Mouse (Mus musculus) right cerebral cortex, adult 2 months (tissue): ENCODE results near the gene Tepsin.

ENCODE experiments used
- DNase-seq, 2 experiments: peaks; one replicate each; pipeline ENCODE4 v3.0.0; 2021 to 2022; ENCODE audit warnings: low spot score in 2 of 2

The Tepsin gene

GRCm38 (mm10) chr11:120111033-120111432, 12.5 kb upstream of the Tepsin start:
- DNase-seq, result peak; percentile 40 to 47

- no peak for DNase-seq
These were observed 12.0 kb upstream of the Tepsin start for GRCm38 (mm10) chr11:120110554-120110953.

GRCm38 (mm10) chr11:120109558-120110210, 11.2 kb upstream of the Tepsin start:
- DNase-seq, result no peak

DNA sequence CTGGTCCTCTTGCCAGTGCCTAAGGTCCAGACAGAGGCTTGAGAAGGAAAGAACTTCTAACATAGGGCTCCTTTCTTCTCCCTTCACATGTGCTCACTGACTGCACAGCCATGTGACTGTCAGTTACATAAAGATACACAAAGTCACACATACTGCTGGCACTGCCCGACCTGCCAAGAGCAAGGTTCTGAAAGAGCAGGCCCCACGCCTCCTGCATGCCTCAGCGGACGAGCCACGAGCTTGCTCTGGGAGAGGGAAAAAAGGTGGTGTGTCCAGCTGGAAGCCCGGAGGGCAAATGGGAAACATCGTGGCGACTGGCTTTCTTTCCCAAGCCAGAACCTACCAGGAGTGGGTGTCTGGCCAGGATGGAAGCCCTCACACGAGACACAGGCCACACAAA, 9.3 kb upstream of the Tepsin start:
- DNase-seq, result no peak

DNA sequence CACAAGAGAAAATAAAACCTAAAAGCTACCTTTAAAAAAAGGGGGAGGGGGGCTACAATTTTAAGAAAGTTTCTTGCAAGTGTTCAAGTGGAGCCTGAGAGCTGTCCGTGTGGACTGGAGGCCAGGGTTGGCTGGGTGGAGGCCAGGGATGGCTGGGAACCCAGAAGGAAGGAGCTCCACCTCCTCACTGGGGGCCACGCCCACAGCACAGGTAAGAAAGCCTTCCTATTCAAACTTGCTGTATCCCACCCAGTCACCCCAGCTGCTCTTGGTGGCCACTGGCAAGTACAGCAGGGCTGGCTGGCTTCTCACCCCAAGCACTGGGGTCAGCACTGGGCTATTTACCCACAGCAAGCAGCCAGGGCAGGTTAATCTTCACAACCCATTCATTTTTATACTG, 8.5 kb upstream of the Tepsin start:
- no peak for DNase-seq

DNA sequence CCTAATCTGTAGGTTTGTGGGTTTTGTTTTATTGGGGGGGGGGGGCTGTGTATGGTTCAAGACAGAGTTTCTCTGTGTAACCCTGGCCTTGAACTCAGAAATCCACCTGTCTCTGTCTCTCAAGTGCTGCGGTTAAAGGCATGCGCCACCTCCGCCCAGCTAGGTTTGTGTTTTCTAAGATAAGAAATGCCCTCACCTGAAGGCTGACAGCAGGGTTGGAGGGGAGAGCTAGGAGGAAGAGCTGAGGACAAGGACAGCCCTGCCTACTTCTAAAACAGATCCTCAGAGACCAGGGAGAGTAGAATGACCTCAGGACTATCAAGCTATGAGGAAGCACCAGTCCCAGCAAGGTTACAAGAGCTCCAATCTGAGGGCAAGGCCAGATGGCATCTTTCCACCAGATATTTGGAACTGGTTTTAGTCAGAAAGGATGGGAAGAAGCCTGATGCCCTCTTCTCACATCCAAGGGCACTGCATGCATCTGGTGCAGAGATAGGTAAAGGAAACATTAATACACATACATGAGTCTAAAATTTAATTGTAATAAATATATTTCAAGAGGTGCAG, 5.0 kb upstream of the Tepsin start:
- DNase-seq, result no peak

GRCm38 (mm10) chr11:120101036-120101435, 2.5 kb upstream of the Tepsin start:
- peak; percentile 77 to 80 for DNase-seq

DNA sequence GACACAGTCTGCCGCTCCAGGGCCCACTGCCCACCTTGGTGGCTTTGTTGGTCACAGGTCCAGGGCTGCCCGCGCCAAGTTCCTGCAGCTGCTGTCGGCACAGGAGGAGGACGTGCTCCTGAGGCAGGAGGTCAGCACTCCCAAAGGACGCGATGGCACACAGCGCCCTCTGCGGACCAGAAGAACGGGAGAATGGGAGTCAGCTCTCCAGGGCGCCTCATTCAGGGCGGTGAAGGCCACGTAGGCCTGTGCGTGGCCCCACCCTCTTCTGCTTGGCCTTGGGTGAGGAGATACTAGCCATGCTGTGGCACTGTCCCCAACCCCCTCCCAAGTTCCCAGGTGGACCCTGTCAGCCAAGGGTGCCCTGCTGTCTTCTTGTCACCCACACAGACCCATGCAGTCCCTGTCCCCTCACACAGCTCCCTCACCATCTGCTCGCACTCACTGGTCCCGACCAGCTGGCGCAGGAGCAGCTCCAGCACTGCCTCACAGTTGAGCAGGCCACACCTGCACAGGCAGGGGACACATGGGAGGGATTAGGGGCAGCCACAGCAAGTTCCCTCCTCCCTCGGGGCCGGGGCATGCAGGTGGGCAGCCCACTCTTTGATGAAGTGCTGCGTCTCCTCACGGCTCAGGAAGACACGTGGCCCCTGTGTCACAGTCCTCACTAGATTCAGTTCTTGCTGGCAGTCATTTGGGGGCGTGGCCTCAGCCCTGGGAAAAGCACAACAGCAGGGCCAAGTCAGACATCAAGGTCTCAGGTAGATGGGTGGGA, 5.5 kb downstream of the Tepsin start:
- no peak for DNase-seq

GRCm38 (mm10) chr11:120090661-120091060, 7.9 kb downstream of the Tepsin start:
- no peak for DNase-seq

DNA sequence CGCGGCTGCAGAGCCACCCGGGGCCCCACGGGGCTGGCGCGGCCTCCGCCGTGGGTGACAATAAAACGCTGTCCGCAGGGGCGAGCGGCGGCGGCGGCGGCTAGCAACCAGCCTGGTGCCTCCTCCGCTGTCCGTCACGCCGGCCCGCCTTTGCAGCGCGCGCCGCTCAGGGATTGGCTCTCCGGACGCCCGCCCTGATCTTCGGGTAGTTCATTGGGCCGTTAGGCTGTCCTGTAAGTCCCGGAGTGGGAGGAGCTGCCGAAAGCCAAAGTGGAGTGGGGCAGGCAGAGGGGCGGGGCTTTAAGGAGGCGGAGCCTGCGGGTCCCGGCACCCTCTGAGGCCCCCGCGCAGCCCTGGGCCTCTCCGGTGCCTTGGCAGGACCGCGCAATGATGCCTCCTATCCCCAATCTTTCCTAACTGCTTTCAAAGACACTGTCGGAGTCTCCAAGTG, 11.8 kb downstream of the Tepsin start, which contains the start of gene Cep131:
Gene Cep131, minus strand, starts transcription at position 126 of the 451 bp plus-strand sequence.
- DNase-seq, result peak; percentile 97 to 98

- DNase-seq, result peak in 1 of 2 experiments; percentile 36
These were observed 12.5 kb downstream of the Tepsin start for GRCm38 (mm10) chr11:120085891-120086627.

- DNase-seq, result no peak
These were observed 18.2 kb downstream of the Tepsin start for GRCm38 (mm10) chr11:120080282-120080681.

DNA sequence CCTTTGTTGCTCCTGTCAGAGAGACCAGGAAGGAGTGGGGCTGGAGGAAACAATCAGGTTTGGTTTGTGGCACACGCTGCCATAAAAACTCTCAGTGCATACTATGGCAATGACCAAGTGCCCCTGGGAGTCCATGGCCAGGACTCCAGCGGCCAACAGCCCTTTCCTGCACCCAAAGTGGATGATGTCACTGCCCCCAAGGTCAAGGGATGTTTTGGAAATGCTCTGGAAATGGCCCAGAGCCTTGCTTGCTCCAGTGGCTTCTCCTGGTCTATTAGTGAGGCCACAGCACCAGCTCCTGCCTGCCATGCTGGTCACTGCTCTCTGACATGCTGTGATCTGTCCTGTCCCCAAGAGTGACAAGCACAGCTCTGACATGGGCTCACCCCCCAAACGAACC, 22.3 kb downstream of the Tepsin start:
- DNase-seq, result no peak

DNA sequence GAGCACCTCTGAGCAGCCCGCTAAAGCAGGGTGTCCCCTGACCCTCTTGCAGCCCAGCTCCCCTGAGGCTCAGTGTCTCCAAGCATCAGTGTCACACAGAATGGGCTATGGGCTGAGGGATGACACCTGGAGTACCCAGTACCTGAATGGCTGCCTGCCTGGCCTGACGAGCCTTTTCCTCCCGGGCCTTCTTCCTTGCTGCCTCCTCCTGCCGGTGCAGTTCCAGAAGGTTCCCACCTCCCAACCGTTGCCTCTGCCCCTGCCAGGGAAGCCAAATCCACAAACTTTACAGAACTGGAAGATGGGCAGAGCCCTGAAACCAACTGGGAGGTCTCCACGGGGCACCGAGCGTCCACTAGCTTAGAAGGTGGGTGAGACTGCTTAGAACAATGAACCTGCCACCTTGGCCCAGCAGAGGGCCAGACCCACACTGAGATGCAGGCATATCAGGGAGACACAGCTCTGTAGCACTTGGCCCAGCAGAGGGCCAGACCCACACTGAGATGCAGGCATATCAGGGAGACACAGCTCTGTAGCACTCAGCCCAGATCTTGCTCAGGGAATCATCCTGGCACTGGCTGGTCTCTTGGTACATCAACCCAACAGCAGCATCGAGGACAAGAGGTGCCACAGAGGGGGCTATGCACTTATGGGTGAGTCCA, 25.4 kb downstream of the Tepsin start:
- DNase-seq, result no peak

DNA sequence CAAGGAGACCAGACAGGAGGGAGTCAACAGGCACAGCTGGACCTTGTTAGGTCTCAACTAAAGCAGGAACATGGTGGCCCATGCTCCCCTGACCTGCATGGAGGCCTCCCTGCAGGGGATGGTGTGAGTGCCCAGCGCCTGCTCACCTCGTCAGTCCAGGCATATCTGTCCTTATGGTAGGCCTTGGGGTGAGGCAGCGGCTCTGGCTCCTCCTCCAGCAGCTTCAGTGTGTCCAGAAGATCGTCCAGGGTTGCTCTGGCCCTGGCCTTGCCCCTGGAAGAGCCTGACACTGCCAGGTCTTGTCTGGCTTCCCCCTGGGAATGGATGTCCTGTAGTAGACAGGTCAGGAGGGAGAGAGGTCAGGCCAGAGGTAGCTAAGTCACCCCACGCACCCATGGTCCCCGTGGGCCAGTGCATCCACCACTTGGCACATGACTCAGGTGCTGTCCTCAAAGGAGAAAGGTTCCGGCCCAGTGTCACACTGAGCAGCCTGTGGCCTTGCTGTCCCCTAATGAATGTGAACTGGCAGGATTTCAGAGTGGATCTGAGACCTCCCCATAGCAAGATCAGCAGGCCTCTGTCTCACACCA, 26.7 kb downstream of the Tepsin start:
- DNase-seq, result no peak

GRCm38 (mm10) chr11:120071065-120071464, 27.5 kb downstream of the Tepsin start:
- no peak for DNase-seq

DNA sequence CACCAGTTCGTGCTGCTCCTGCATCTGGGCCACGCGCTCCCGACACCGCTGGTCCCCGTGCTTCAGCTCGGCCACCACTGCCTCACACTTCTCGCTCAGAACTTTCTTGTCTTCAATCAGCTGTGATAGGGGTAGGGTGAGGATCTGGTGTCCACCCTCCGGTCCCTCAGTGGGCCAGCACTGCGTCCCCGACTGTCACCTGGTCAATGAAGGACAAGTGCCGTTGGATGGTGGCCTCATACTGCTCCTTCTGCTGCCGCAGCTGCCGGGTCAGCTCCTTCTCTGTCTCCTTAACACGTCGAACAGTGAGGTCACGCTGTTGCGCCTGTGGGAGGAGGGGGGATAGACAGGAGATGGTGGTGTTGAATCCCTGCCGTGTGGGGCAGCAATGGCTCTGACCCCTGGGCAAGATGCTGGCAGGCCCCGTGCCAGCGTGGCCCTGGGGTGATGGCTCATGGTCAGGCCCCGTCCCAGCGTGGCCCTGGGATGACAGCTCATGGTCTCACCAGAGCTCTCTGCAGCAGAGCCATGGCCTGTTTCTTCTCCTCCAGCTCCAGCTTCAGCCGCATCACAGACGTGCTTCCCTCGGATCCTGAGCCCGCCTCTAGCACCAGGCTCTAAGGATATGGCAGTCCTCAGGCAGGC, 28.1 kb downstream of the Tepsin start:
- no peak for DNase-seq

- no peak for DNase-seq
These were observed 29.3 kb downstream of the Tepsin start for GRCm38 (mm10) chr11:120069261-120069660.

DNA sequence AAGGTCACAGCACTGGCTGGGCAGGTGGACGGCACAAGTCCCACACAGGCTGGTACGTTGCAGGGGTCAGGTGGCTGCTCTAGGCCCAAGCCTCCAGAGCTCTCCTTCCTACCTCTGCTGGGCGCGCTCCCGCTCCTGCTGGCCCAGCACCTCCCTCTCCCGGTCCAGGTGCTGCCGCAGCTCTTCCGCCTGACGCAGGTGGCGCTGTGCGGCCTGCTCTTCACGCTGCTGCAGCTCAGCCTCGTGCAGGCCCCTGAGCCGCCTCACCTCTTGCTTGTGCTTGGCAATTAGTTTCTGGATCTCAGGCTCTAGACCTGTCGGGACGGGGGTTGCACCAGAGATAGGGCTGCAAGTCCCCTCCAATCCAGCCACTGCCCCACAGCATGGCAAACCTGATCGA, 30.7 kb downstream of the Tepsin start:
- DNase-seq, result no peak

- DNase-seq, result peak; percentile 41 to 43
These were observed 33.2 kb downstream of the Tepsin start for GRCm38 (mm10) chr11:120065291-120065690.

GRCm38 (mm10) chr11:120064668-120065040, 33.9 kb downstream of the Tepsin start:
- no peak for DNase-seq
